Mouse (Mus musculus) midbrain, embryonic 14.5 days (tissue): ENCODE data around the gene Scand1. TPM values are rescaled to one million over a fixed set of nuclear protein-coding genes. Genes with fewer than 3 reads are reported as not detected.

ENCODE experiments used
- ATAC-seq: fragments of 200-750 bp; cut with Nextera tagmentation; 2 replicates; pipeline ENCODE4 v1.8.0; 2017; ENCODE audit warnings: moderate number of reproducible peaks, moderate library complexity; ENCODE audit not compliant: low FRiP score, low TSS enrichment
- DNase-seq: peaks from one replicate; pipeline ENCODE4 v3.0.0-alpha.2; 2015
- H3K27ac ChIP-seq: fragments of 300-500 bp; sonication (generic); replicated peaks from 2 replicates; pipeline ENCODE4 v1.5.1; 2014; ENCODE audit warnings: mild to moderate bottlenecking, low read depth, low read length, moderate library complexity
- H3K27me3 ChIP-seq: fragments of 300-500 bp; sonication (generic); 2 replicates; pipeline ENCODE4 v1.6.1; 2014; ENCODE audit warnings: low read length, control low read depth, mixed read lengths; ENCODE audit not compliant: control insufficient read depth, insufficient read depth
- H3K36me3 ChIP-seq: fragments of 300-500 bp; sonication (generic); 2 replicates; pipeline ENCODE4 v1.6.1; 2014; ENCODE audit warnings: low read length, control low read depth; ENCODE audit not compliant: control insufficient read depth, insufficient read depth
- H3K4me1 ChIP-seq: fragments of 300-500 bp; sonication (generic); 2 replicates; pipeline ENCODE4 v1.6.1; 2014; ENCODE audit warnings: mild to moderate bottlenecking, antibody characterized with exemption, low read length, control low read depth; ENCODE audit not compliant: control insufficient read depth, insufficient read depth
- H3K4me2 ChIP-seq: fragments of 300-500 bp; sonication (generic); 2 replicates; pipeline ENCODE4 v1.6.1; 2014; ENCODE audit warnings: mild to moderate bottlenecking, low read length, moderate library complexity
- H3K4me3 ChIP-seq: fragments of 300-500 bp; sonication (generic); replicated peaks from 2 replicates; pipeline ENCODE4 v1.5.1; 2014; ENCODE audit warnings: low read depth, low read length
- H3K9ac ChIP-seq: fragments of 300-500 bp; sonication (generic); replicated peaks from 2 replicates; pipeline ENCODE4 v1.6.1; 2014; ENCODE audit warnings: mild to moderate bottlenecking, low read length, moderate library complexity
- H3K9me3 ChIP-seq: fragments of 300-500 bp; sonication (generic); 2 replicates; pipeline ENCODE4 v1.6.1; 2016; ENCODE audit warnings: low read length, control low read depth, mixed read lengths; ENCODE audit not compliant: control insufficient read depth
- WGBS: fragments of 180-500 bp; shearing (Covaris S2); extraction: QIAGEN DNeasy Blood & Tissue Kit; methylation state at CpG from one replicate; pipeline ENCODE4 v1.1.7; 2014; 5-methylcytosine and 5-hydroxymethylcytosine counted together
- polyA plus RNA-seq: library from polyadenylated mRNA; unstranded; fragments of >200 nt; fragmentation: Nextera tagmentation; extraction: Ambion mirVana; gene quantifications from 2 replicates; pipeline ENCODE4 v1.2.1, GENCODE M21; 2014

Scand1 gene
- polyA plus RNA-seq, 1 experiment from 2014 or later = 93.3 TPM

DNA sequence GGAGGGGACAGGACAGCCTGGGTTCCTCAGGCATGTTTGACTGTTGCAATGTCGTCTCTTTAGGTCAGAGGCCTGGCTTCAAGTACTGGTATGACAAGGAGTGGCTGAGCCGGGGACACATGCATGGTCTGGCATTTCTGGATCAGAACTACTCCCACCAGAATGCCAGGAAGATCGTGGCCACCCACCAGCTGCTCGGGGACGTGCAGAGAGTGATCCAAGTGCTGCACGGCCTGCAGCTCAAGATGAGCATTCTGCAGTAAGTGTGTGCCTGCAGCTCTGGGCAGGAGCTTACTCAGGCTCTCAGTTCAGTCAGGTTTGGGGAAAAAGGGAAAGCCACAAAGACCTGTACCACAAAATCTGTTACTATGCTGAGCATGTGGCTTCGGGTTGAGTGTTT lies 14.0 kb downstream of the Scand1 start:
- Histone ChIP-seq H3K36me3 (peaks cover 65% of the 10 kb centered on the region), H3K4me1 (no peaks in the 10 kb centered on the region), H3K4me2 (no peak overlapping the region), H3K27ac (no peak overlapping the region), H3K9ac (no peak overlapping the region), H3K27me3 (no peaks in the 10 kb centered on the region), H3K4me3 (no peak overlapping the region), H3K9me3 (no peaks in the 10 kb centered on the region)
- WGBS = 91% methylated on average over 7 of the region's 7 CpGs
- DNase-seq (no peak), ATAC-seq (no peak)

DNA sequence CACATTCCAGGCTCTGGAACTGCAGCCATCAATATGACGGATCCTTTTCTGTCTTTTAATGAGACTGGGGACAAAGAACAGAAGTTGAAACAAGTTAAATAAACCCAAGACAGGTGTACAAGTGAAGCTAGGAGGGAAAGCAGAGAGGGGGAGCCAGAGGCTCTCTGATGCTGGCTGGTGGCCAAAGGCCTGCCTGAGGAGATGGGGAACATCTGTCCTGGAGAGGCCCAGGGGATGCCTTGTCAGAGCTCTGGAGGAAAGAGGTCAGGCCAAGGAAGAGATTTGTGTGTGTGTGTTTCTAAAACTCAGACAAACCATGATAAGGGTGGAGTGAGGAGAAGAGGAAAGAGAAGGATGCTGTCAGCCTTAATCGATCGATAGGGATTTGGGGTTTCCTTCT lies 14.9 kb downstream of the Scand1 start:
- Histone ChIP-seq H3K4me1 (no peaks in the 10 kb centered on the region), H3K27me3 (no peaks in the 10 kb centered on the region), H3K36me3 (peaks cover 66% of the 10 kb centered on the region), H3K4me2 (no peak overlapping the region), H3K4me3 (no peak overlapping the region), H3K9ac (no peak overlapping the region), H3K9me3 (no peaks in the 10 kb centered on the region), H3K27ac (no peak overlapping the region)
- DNase-seq (no peak), ATAC-seq (no peak)
- 95% methylated on average over 3 of the region's 3 CpGs for WGBS

DNA sequence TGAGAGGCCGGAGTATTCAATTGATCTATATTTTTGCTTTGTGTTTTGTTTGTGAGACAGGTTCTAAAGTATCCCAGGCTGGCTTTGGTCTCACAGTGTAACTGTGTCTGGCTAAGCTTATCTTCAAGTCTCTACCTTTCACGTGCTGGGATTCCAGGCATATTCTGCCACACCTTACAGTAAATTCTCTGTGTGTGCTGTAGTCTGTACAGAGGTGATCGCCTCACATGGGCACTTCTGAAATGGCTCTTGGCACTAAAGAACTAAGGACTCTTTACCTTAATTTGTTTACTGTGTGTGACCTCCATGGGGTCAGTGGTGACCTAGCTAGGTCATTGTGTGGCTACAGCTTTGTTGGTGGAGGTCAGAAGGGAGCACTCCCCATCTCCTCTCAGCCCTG lies 16.3 kb downstream of the Scand1 start:
- Histone ChIP-seq H3K9me3 (no peaks in the 10 kb centered on the region), H3K4me1 (no peaks in the 10 kb centered on the region), H3K9ac (no peak overlapping the region), H3K4me2 (no peak overlapping the region), H3K36me3 (peaks cover 66% of the 10 kb centered on the region), H3K27ac (no peak overlapping the region), H3K4me3 (no peak overlapping the region), H3K27me3 (no peaks in the 10 kb centered on the region)
- WGBS = 98% methylated on average over 3 of the region's 3 CpGs
- ATAC-seq (no peak), DNase-seq (no peak)

DNA sequence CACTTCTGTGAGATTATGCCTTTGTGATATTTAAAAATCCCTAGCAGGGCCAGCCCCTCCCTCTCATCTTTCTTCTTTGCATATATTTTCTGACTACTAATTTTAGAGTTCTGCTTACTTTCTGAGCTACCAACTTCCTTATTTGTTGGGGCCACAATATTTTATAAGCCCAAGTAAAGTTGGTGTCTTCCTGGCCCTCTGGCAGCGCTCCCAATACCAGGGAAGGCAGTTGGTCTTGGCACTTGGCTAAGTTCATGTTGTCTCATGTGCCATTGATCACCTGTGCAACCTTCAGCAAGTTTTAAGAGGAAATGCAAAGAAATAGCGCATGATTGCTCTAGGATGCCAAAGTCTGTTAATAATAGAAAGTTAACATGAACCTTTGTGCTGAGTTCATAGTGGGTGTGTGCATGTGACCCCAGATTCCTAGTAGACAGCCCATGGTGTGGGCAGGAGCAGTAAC lies 16.9 kb downstream of the Scand1 start:
- no peaks in the 10 kb centered on the region for H3K27me3 ChIP-seq
- H3K36me3 ChIP-seq = peaks cover 61% of the 10 kb centered on the region
- no peak for DNase-seq
- H3K9me3 ChIP-seq = no peaks in the 10 kb centered on the region
- ATAC-seq = no peak
- H3K4me3 ChIP-seq = no peak overlapping the region
- H3K4me2 ChIP-seq = no peak overlapping the region
- no peak overlapping the region for H3K9ac ChIP-seq
- no peaks in the 10 kb centered on the region for H3K4me1 ChIP-seq
- WGBS = 95% methylated on average over 2 of the region's 2 CpGs
- H3K27ac ChIP-seq = no peak overlapping the region

DNA sequence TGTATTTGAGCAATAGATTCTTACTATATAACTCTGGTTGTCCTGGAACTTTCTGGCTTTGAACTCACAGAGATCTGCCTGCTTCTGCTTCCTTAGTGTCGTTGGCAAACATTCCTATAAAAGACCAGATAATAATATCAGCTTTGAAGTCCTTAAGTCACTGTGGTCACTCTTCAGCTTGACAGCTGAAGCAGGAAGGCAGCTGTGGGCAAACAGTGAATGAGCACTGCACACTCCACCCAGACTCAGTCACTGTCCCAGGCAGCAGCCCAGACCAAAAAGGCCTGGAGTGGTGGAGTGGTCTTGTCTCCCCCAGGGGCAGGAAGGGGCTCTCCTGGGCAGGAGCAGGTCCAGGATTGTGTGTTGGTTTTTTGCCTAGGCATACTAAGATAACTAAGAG lies 20.5 kb downstream of the Scand1 start:
- WGBS = 94% methylated on average over 1 of the region's 1 CpGs

DNA sequence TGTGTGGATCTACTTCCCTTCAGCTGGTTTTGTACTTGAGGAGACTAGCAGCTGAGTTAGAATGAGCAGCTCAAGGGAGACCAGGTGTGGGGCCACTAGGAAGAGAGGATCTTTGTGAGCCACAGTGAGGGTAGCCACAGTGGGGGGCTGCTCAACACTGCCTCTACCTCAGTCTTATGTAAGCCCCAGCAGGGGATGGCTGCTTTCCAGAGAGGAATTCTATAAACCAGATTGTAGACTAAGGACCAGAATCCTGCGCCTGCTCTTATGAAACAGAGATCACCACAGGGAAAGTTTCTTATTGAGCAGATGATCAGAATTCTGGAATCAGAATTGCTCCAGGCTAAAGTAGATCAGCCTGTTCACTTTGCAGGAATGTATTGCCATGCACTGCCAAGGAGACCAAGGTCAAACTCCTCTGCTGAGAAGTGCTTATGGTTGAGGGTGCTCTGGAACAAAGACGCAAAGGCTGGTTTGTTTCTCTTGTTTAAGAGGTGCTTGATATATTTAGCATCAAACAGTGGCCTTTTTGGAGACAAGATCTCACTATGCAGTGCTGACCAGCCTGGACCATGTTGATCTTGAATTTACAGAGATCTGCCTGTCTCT lies 22.8 kb downstream of the Scand1 start:
- DNase-seq (no peak), ATAC-seq (no peak)
- Histone ChIP-seq H3K4me2 (no peak overlapping the region), H3K27me3 (no peaks in the 10 kb centered on the region), H3K9ac (no peak overlapping the region), H3K9me3 (no peaks in the 10 kb centered on the region), H3K4me3 (no peak overlapping the region), H3K27ac (no peak overlapping the region), H3K36me3 (peaks cover 57% of the 10 kb centered on the region), H3K4me1 (no peaks in the 10 kb centered on the region)
- 84% methylated on average over 2 of the region's 2 CpGs for WGBS

More for the DNA sequence above, 20.5 kb downstream of the Scand1 start:
- ATAC-seq = no peak
- no peak overlapping the region for H3K27ac ChIP-seq
- DNase-seq = no peak
- H3K4me1 ChIP-seq = no peaks in the 10 kb centered on the region
- no peaks in the 10 kb centered on the region for H3K27me3 ChIP-seq
- H3K4me2 ChIP-seq = no peak overlapping the region
- H3K9me3 ChIP-seq = no peaks in the 10 kb centered on the region
- no peak overlapping the region for H3K4me3 ChIP-seq
- H3K9ac ChIP-seq = no peak overlapping the region
- H3K36me3 ChIP-seq = peaks cover 70% of the 10 kb centered on the region

DNA sequence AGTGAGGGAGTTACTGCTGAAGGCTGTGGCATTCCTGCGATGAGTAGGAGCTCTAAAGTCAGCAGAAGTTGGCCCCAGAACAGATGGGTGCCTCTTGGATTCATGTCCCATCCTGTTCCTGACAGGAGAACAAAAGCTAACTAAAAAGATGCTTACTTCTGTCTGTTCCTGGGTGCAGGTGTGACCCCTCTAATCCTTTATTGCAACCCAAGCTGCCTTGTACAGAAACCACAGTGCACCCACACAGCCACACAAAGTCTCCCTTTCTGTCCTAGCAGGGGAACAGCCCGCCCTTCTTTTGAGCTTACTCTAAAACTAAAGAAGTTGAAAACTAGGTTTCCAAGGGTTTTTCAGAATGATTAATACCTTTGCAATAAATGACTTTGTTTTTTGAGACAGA lies 24.3 kb downstream of the Scand1 start:
- H3K9me3 ChIP-seq = no peaks in the 10 kb centered on the region
- DNase-seq (no peak), ATAC-seq (no peak)
- H3K27ac ChIP-seq = no peak overlapping the region
- no peak overlapping the region for H3K9ac ChIP-seq
- no peaks in the 10 kb centered on the region for H3K4me1 ChIP-seq
- no peak overlapping the region for H3K4me2 ChIP-seq
- WGBS = 93% methylated on average over 2 of the region's 2 CpGs
- H3K27me3 ChIP-seq = no peaks in the 10 kb centered on the region
- H3K36me3 ChIP-seq = peaks cover 45% of the 10 kb centered on the region
- no peak overlapping the region for H3K4me3 ChIP-seq

DNA sequence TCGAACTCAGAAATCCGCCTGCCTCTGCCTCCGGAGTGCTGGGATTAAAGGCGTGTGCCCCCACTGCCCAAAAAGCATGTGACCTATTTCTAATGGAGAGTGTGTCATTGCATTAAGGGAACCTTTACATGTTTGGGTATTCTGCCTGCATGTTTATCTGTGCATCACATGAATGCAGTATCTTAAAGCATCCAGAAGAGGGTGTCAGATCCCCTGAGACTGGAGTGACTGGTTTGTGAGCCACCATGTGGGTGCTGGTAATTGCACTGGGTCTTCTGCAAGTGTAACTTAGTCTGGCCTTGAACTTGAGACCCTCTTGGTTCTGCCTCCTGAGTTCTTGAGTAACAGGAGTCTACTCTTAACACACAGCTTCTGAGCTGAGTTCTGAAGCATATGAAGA lies 25.8 kb downstream of the Scand1 start:
- 95% methylated on average over 4 of the region's 4 CpGs for WGBS
- Histone ChIP-seq H3K9ac (no peak overlapping the region), H3K4me2 (no peak overlapping the region), H3K4me1 (no peaks in the 10 kb centered on the region), H3K4me3 (no peak overlapping the region), H3K36me3 (peaks cover 39% of the 10 kb centered on the region), H3K27me3 (no peaks in the 10 kb centered on the region), H3K9me3 (no peaks in the 10 kb centered on the region), H3K27ac (no peak overlapping the region)
- no peak for ATAC-seq
- no peak for DNase-seq

DNA sequence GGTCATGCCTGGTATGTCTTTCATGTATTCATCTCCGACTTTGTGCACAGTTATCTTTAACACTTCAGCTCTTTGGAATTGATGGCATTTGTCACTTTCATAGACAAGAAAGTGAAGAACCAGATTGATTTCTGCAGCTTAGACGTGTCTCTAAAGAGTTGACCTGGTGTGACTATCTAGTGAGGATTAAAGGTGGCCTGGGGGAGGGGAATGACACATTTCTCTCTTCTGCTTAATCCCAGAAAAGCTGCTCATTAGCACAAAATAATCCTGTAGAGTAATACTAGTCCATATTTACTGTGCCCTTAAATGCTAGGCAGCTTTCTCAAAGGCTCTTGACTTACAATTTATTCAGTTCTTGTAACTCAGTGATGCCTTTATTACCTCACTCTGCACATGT lies 27.3 kb downstream of the Scand1 start:
- 64% methylated on average over 2 of the region's 2 CpGs for WGBS
- H3K4me3 ChIP-seq = no peak overlapping the region
- H3K36me3 ChIP-seq = peaks cover 35% of the 10 kb centered on the region
- no peaks in the 10 kb centered on the region for H3K27me3 ChIP-seq
- H3K4me2 ChIP-seq = no peak overlapping the region
- no peaks in the 10 kb centered on the region for H3K9me3 ChIP-seq
- H3K4me1 ChIP-seq = no peaks in the 10 kb centered on the region
- no peak overlapping the region for H3K27ac ChIP-seq
- ATAC-seq (no peak), DNase-seq (peak; percentile 3)
- H3K9ac ChIP-seq = no peak overlapping the region
